In genomic region chr15:28144217-28144616, GRCm38 (mm10) we compare ENCODE assay signal across 28 mouse cellular contexts. TPM values are rescaled to one million over a fixed set of nuclear protein-coding genes. Genes with fewer than 3 reads are reported as not detected.
"Had no signal": no experiment of that assay in that cellular context is flagged by ENCODE, and none has a peak within 500 bp of the region (broad histone marks: within the 10 kb centered on the region; RNA-seq: fewer than 3 reads in every experiment).

No protein-coding gene starts in this region.

- ATAC-seq: hindbrain, embryonic 16.5 days; inflammation-experienced regulatory T-cells, adult 6 months; intestine, embryonic 15.5 days; intestine, postnatal 0 days; liver, embryonic 12.5 days had no signal

- H3K9me3 ChIP-seq: heart, embryonic 10.5 days; hindbrain, embryonic 10.5 days; hindbrain, embryonic 12.5 days; intestine, embryonic 15.5 days; limb, embryonic 13.5 days; limb, embryonic 15.5 days; liver, embryonic 12.5 days had no signal

- H3K27ac ChIP-seq: gastrocnemius, adult 2 months; heart, embryonic 10.5 days; hindbrain, embryonic 10.5 days; hindbrain, embryonic 12.5 days; hindbrain, embryonic 14.5 days; intestine, embryonic 15.5 days; layer of hippocampus, adult 2 months; limb, embryonic 13.5 days; limb, embryonic 15.5 days; liver, embryonic 12.5 days had no signal

- DNase-seq: gastrocnemius, adult 2 months; gastrocnemius, postnatal 10 days; gastrocnemius, postnatal 25 days; heart, adult 18-20 months; heart, postnatal 14 days; heart, postnatal 36 days; kidney, adult 18-20 months; kidney, adult 8-10 months; kidney, postnatal 10 days; kidney, postnatal 25 days; kidney, postnatal 4 days; layer of hippocampus, postnatal 36 days; left cerebral cortex, postnatal 4 days had no signal

- H3K27me3 ChIP-seq: heart, embryonic 12.5 days; hindbrain, embryonic 12.5 days; intestine, embryonic 15.5 days; limb, embryonic 13.5 days; limb, embryonic 15.5 days; liver, embryonic 12.5 days had no signal

- H3K9ac ChIP-seq: heart, embryonic 12.5 days; hindbrain, embryonic 12.5 days; hindbrain, embryonic 14.5 days; intestine, embryonic 15.5 days; limb, embryonic 13.5 days; limb, embryonic 15.5 days; liver, embryonic 12.5 days had no signal

- H3K4me2 ChIP-seq: heart, embryonic 12.5 days; hindbrain, embryonic 12.5 days; hindbrain, embryonic 14.5 days; intestine, embryonic 15.5 days; limb, embryonic 13.5 days; limb, embryonic 15.5 days; liver, embryonic 12.5 days had no signal

- H3K36me3 ChIP-seq: heart, embryonic 10.5 days; heart, embryonic 12.5 days; hindbrain, embryonic 10.5 days; hindbrain, embryonic 12.5 days; intestine, embryonic 15.5 days; limb, embryonic 13.5 days; limb, embryonic 15.5 days; liver, embryonic 12.5 days had no signal

- H3K4me3 ChIP-seq: gastrocnemius, adult 2 months; heart, embryonic 10.5 days; heart, embryonic 12.5 days; hindbrain, embryonic 10.5 days; hindbrain, embryonic 12.5 days; intestine, embryonic 15.5 days; layer of hippocampus, adult 2 months; limb, embryonic 13.5 days; limb, embryonic 15.5 days; liver, embryonic 12.5 days had no signal

- H3K4me1 ChIP-seq: heart, embryonic 10.5 days; heart, embryonic 12.5 days; hindbrain, embryonic 10.5 days; hindbrain, embryonic 12.5 days; intestine, embryonic 15.5 days; limb, embryonic 13.5 days; limb, embryonic 15.5 days; liver, embryonic 12.5 days had no signal

RNA-seq across cellular contexts. Expression of gene Dnah5, which starts 59.3 kb away (rescaled TPM):
- total RNA-seq: gastrocnemius, adult 2 months; gastrocnemius, postnatal 25 days had no signal
- polyA plus RNA-seq: heart, embryonic 12.5 days; heart, embryonic 14.5 days; limb, embryonic 11.5 days had no signal
